23 mouse cellular contexts compared by ENCODE assay signal in the genomic region with DNA sequence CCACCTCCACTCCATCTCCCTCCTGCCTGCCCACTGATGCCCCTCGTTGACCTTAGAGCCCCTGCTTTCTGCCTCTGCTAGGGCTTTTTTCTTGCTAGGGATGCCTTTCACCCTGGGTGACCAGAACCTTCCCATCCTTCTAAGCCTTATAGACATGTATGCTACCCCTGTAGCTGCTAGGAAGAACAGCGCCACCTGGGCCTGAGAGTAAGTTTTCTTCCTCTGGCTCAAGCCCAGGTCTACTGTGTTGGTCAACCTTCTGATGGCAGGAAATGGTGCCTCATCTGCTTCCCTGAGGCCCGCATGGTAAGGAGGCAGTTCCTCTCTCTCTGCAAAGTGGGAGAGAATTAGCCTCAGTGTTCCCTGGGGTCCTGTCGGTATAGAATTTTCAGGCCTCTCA. TPM values are rescaled to one million over a fixed set of nuclear protein-coding genes. Genes with fewer than 3 reads are reported as not detected.
A peak's percentile ranks its signal among the peaks of the same experiment; 100 is the strongest.
DNase-seq lines count a peak whose midpoint lies in the region; ATAC-seq and TF ChIP-seq lines count a peak whose summit lies in the region.
"Had no signal": no experiment of that assay in that cellular context is flagged by ENCODE, and none has a peak within 500 bp of the region (broad histone marks: within the 10 kb centered on the region; RNA-seq: fewer than 3 reads in every experiment).

No protein-coding gene starts in this region.

- 85% methylated on average over 4 of the region's 4 CpGs for WGBS in kidney, adult 2 months
- WGBS in lung, postnatal 0 days, result 72% methylated on average over 4 of the region's 4 CpGs
- WGBS in lung, adult 2 months, result 65% methylated on average over 4 of the region's 4 CpGs

- H3K4me1 ChIP-seq in kidney, adult 2 months (ENCODE audit: control insufficient read depth, insufficient read depth, low read length), result no peaks in the 10 kb centered on the region
- H3K4me1 ChIP-seq in lung, postnatal 0 days (ENCODE audit: insufficient read depth, low read depth, low read length), result no peaks in the 10 kb centered on the region
- no peaks in the 10 kb centered on the region for H3K4me1 ChIP-seq in lung, adult 2 months (ENCODE audit: control insufficient read depth, insufficient read depth, low read length)
- H3K4me1 ChIP-seq in ES-Bruce4 (ENCODE audit: control insufficient read depth, insufficient read depth, low read length), result no peaks in the 10 kb centered on the region

- H3K4me2 ChIP-seq in lung, postnatal 0 days (replicated peaks; ENCODE audit: low read depth, low read length), result no peak overlapping the region
- H3K4me2 ChIP-seq: hindbrain, embryonic 12.5 days; neural tube, embryonic 15.5 days had no signal

- H3K27ac ChIP-seq in kidney, adult 2 months (ENCODE audit: insufficient read depth, low read depth, low read length), result no peak overlapping the region
- H3K27ac ChIP-seq in lung, postnatal 0 days (ENCODE audit: low read length), result no peak overlapping the region
- H3K27ac ChIP-seq in ES-Bruce4 (ENCODE audit: insufficient read depth, low read length), result no peak overlapping the region
- H3K27ac ChIP-seq: forebrain, embryonic 10.5 days; heart, embryonic 10.5 days; hindbrain, embryonic 12.5 days; neural tube, embryonic 15.5 days had no signal

- no peaks in the 10 kb centered on the region for H3K27me3 ChIP-seq in kidney, adult 2 months (replicated peaks; ENCODE audit: control insufficient read depth, insufficient read depth, low read length)
- no peaks in the 10 kb centered on the region for H3K27me3 ChIP-seq in lung, postnatal 0 days (replicated peaks; ENCODE audit: insufficient read depth, low read length)
- H3K27me3 ChIP-seq in ES-Bruce4 (ENCODE audit: control insufficient read depth, insufficient read depth, low read length, poor library complexity, severe bottlenecking), result no peaks in the 10 kb centered on the region
- H3K27me3 ChIP-seq: neural tube, embryonic 15.5 days had no signal

- H3K9me3 ChIP-seq in lung, postnatal 0 days (ENCODE audit: low read length), result no peaks in the 10 kb centered on the region
- no peaks in the 10 kb centered on the region for H3K9me3 ChIP-seq in ES-Bruce4 (replicated peaks; ENCODE audit: control insufficient read depth, insufficient read depth, low read length, poor library complexity, severe bottlenecking)
- H3K9me3 ChIP-seq: forebrain, embryonic 10.5 days; heart, embryonic 10.5 days; hindbrain, embryonic 12.5 days; neural tube, embryonic 15.5 days had no signal

- H3K4me3 ChIP-seq in kidney, adult 2 months (ENCODE audit: insufficient read depth, low read depth, low read length), result no peak overlapping the region
- H3K4me3 ChIP-seq in lung, postnatal 0 days (ENCODE audit: low read depth, low read length), result no peak overlapping the region
- H3K4me3 ChIP-seq in lung, adult 2 months (replicated peaks; ENCODE audit: extremely low read depth, low read depth, low read length), result no peak overlapping the region
- no peak overlapping the region for H3K4me3 ChIP-seq in ES-Bruce4 (ENCODE audit: low read depth, low read length)
- H3K4me3 ChIP-seq: forebrain, embryonic 10.5 days; heart, embryonic 10.5 days; hindbrain, embryonic 12.5 days; myocyte; neural tube, embryonic 15.5 days had no signal

- no peak for DNase-seq in kidney, adult 2 months
- DNase-seq in kidney, adult 18-20 months, result no peak
- DNase-seq in lung, postnatal 0 days (ENCODE audit: low spot score), result no peak
- no peak for DNase-seq in lung, adult 2 months
- DNase-seq in cerebellum, postnatal 4 days (ENCODE audit: low spot score in 2 of 2), result no peak
- DNase-seq in adrenal gland, postnatal 14 days, result no peak
- DNase-seq: cerebellum, postnatal 14 days; heart, postnatal 14 days; kidney, postnatal 10 days; left cerebral cortex, postnatal 4 days; liver; lung, postnatal 10 days; midbrain, embryonic 14.5 days; spleen, adult 18-20 months; thymus, adult 18-20 months had no signal

- ATAC-seq in lung, postnatal 0 days, result no peak
- peak; percentile 63; the same call in 1 of the 2 replicates for ATAC-seq in megakaryocyte progenitor cell, adult 5-6 weeks (replicated peaks; ENCODE audit: poor library complexity)

- TF ChIP-seq CTCF in kidney, adult 2 months (conservative IDR thresholded peaks at IDR 0.05; ENCODE audit: insufficient read depth, insufficient read length, low read depth, low read length), result 0 out of 2 replicates have a peak, but pooled peaks have one; percentile 5
- TF ChIP-seq CTCF in lung, postnatal 0 days (IDR thresholded peaks at IDR 0.05), result peak; percentile 29; the same call in 1 of the 2 replicates
- no peak for TF ChIP-seq CTCF in lung, adult 2 months (IDR thresholded peaks at IDR 0.05; ENCODE audit: insufficient read depth, low read length)
- peak; percentile 22 for TF ChIP-seq CTCF in ES-Bruce4 (IDR thresholded peaks at IDR 0.05; ENCODE audit: low read depth, low read length)

- no peaks in the 10 kb centered on the region for H3K36me3 ChIP-seq in kidney, adult 2 months (ENCODE audit: control insufficient read depth, insufficient read depth, low read length)
- no peaks in the 10 kb centered on the region for H3K36me3 ChIP-seq in lung, postnatal 0 days (ENCODE audit: insufficient read depth, low read length)
- H3K36me3 ChIP-seq in ES-Bruce4 (ENCODE audit: control insufficient read depth, insufficient read depth, low read length, poor library complexity, severe bottlenecking), result no peaks in the 10 kb centered on the region
- H3K36me3 ChIP-seq: heart, embryonic 10.5 days; neural tube, embryonic 15.5 days had no signal

- no peak for TF ChIP-seq POLR2A in kidney, adult 2 months (IDR thresholded peaks at IDR 0.05; ENCODE audit: low read depth, low read length)
- no peak for TF ChIP-seq POLR2A in lung, adult 2 months (IDR thresholded peaks at IDR 0.05; ENCODE audit: borderline replicate concordance, extremely low read depth, low read depth, low read length)
- no peak for TF ChIP-seq POLR2A in ES-Bruce4 (IDR thresholded peaks at IDR 0.05; ENCODE audit: insufficient read depth, low read length)

- no peak for TF ChIP-seq EP300 in lung, postnatal 0 days (IDR thresholded peaks at IDR 0.05)
- TF ChIP-seq EP300 in ES-Bruce4 (IDR thresholded peaks at IDR 0.05; ENCODE audit: insufficient read depth, low read depth, low read length), result no peak

- no peak overlapping the region for H3K9ac ChIP-seq in lung, postnatal 0 days (replicated peaks; ENCODE audit: low read depth)
- no peak overlapping the region for H3K9ac ChIP-seq in ES-Bruce4 (ENCODE audit: low read depth, poor library complexity, severe bottlenecking)
- H3K9ac ChIP-seq: hindbrain, embryonic 12.5 days; neural tube, embryonic 15.5 days had no signal

RNA-seq across cellular contexts. Expression of gene Adgrb2, which starts 11.3 kb away (rescaled TPM):
- polyA plus RNA-seq in kidney, adult 2 months (2012; rRNA removed), result 0.66 and 1.3 TPM in 2 replicates
- 0.21 and 0.33 TPM in 2 replicates for polyA plus RNA-seq in lung, postnatal 0 days (2015; fragmentation: Nextera tagmentation; extraction: Ambion mirVana)
- 0.80 and 4.6 TPM in 2 replicates for polyA plus RNA-seq in lung, adult 2 months (2012; rRNA removed)
- polyA plus RNA-seq in ES-Bruce4 (2011; ENCODE audit: insufficient read depth, insufficient read length, low read depth, missing spikeins), result 4.9 TPM in 2 replicates
- not detected in 2 replicates for total RNA-seq in megakaryocyte progenitor cell, adult 5-6 weeks (2015)
- total RNA-seq in megakaryocyte progenitor cell, adult 5-6 weeks (2017), result 0.41 TPM in 1 of 2 replicates, not detected in the other
- total RNA-seq in adrenal gland, postnatal 14 days (2021), result 16.0 and 17.3 TPM in 2 replicates

RNA-seq across cellular contexts. Expression of gene Col16a1, which starts 51.6 kb away (rescaled TPM):
- polyA plus RNA-seq in kidney, adult 2 months (2012; rRNA removed), result 12.7 and 15.4 TPM in 2 replicates
- polyA plus RNA-seq in lung, postnatal 0 days (2015; fragmentation: Nextera tagmentation; extraction: Ambion mirVana), result 26.2 and 30.1 TPM in 2 replicates
- polyA plus RNA-seq in lung, adult 2 months (2012; rRNA removed), result 27.9 and 31.8 TPM in 2 replicates
- polyA plus RNA-seq in ES-Bruce4 (2011; ENCODE audit: insufficient read depth, insufficient read length, low read depth, missing spikeins), result 2.0 and 3.6 TPM in 2 replicates
- 0.24 and 1.1 TPM in 2 replicates for total RNA-seq in megakaryocyte progenitor cell, adult 5-6 weeks (2015)
- total RNA-seq in megakaryocyte progenitor cell, adult 5-6 weeks (2017), result 0.17 and 0.84 TPM in 2 replicates
- 20.0 and 21.3 TPM in 2 replicates for total RNA-seq in adrenal gland, postnatal 14 days (2021)
- total RNA-seq: megakaryocyte, adult 5-6 weeks had no signal
